Mouse (Mus musculus) cerebellum, adult 2 months (tissue): ENCODE data around the gene Sod1.

Experiments used
- CTCF ChIP-seq: fragments of 200-500 bp; IDR thresholded peaks from 2 replicates; pipeline ENCODE4 v1.5.1; 2011; ENCODE audit warnings: low read depth, mild to moderate bottlenecking, control low read depth, low read length, moderate library complexity, borderline replicate concordance; ENCODE audit not compliant: insufficient read depth
- POLR2A ChIP-seq: fragments of 200-500 bp; IDR thresholded peaks from 2 replicates; pipeline ENCODE4 v1.6.1; 2011; ENCODE audit warnings: low read length, control low read depth, borderline replicate concordance; ENCODE audit not compliant: insufficient read depth

GRCm38 (mm10) chr16:90242426-90243304, 22.1 kb downstream of the Sod1 start:
- TF ChIP-seq POLR2A: no peak
- no peak for TF ChIP-seq CTCF
